Mouse (Mus musculus) embryo, embryonic 10.5 days (tissue): Measurements from ENCODE around the gene Zfp217.

ENCODE experiments used
- DNase-seq: peaks from one replicate; pipeline ENCODE4 v3.0.0-alpha.2; 2015; ENCODE audit warnings: low spot score

Gene Zfp217

DNA sequence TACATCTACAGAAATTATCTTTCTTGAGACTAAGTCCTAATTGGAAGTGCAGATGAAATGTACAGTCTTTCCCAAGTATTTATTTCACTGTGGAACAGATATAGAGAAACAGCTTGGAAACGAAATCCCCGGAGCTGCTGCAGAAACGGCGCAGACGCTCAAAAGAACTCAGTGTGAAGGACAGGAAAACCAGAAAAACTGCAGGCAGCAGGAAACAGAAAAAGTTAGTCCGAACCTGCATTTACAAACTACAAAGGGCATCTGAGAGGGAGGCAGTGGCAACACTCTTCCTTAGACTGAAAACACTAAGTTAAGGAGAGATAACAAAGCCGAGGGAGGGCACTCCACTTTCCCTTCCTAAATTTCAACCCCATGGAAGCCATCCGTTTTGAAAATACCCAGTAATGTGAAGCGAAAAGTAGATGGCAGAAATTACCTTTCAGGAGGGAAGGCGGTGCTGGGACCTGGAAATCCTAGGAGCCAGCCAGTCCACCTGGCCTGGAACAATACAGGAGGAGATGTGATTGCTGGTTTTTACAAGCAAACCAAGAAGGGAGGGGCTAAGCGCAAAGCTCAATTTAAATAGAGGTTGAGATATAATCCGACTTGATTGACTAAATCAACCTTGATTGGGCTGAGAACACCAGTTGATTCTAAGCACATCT lies 13.7 kb downstream of the Zfp217 start:
- DNase-seq, result no peak

DNA sequence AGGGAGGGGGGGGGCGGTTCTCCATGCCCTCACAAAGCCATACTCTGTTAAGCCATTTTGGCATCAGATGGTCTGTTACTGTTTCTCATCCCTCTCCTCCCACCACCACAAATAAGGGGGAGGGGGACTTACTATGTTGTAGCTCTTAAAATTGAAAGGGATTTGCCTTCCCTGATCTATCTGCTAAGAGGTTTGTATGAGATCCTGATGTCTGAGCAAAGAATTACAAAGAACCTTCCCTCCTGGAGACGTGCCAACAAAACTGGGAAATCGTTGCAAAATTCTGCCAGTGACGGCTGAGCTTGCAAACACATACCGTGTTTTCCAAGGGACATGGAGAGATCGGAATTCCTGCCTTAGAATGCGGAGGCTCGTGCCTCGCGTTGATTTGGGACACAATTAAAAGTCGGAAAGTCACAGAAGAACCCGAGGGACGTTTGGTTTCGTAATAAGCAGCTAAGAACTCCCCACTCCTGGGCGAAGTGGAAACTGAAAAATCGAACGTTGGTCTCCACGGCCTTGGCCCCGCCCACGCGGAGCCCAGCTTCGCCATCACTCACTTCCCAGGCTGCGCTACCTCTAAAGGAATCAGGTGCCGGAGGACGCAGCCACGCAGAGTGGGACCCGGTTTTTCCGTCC lies 14.7 kb downstream of the Zfp217 start:
- DNase-seq, result peak; percentile 75

DNA sequence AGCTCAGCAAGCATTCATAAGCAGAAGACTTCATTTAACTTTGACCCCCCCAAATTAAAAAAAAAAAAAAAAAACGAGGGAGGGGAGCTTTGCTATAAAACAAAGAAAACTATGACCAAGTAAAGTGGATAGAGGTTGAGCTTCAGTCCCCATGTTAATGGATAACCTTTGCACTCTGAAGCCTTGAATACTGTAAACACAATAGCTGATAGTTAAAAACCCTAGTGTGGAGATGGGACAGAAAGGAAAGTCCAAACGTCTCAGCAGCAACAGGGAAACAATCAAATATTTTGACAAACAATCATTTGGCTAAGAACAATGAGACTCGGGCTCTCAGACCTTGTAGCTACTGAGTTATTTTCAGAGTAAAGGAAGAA lies 15.2 kb downstream of the Zfp217 start:
- no peak for DNase-seq

DNA sequence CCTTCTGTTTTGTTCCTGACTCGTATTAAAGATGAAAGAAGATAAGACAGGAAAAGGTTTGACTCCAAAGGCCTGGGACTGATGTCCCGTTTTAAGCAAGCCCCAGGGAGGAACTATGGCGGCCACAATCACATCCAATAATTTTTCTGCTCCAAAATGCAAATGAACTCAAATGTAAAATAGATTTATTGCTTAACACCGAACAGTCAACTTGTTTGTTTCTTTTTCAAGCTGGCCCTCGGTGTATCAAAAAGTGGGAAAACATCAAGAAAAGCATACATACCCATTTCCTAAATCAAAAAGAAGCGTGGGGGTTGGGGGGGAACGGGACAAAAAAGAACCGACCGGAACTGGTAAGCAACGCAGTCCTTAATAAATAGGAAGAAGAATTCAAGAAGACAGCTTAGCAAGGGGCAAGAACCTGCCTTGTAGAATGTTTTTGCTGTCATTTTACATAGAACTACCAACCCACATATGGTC lies 15.9 kb downstream of the Zfp217 start:
- DNase-seq, result peak; percentile 66

DNA sequence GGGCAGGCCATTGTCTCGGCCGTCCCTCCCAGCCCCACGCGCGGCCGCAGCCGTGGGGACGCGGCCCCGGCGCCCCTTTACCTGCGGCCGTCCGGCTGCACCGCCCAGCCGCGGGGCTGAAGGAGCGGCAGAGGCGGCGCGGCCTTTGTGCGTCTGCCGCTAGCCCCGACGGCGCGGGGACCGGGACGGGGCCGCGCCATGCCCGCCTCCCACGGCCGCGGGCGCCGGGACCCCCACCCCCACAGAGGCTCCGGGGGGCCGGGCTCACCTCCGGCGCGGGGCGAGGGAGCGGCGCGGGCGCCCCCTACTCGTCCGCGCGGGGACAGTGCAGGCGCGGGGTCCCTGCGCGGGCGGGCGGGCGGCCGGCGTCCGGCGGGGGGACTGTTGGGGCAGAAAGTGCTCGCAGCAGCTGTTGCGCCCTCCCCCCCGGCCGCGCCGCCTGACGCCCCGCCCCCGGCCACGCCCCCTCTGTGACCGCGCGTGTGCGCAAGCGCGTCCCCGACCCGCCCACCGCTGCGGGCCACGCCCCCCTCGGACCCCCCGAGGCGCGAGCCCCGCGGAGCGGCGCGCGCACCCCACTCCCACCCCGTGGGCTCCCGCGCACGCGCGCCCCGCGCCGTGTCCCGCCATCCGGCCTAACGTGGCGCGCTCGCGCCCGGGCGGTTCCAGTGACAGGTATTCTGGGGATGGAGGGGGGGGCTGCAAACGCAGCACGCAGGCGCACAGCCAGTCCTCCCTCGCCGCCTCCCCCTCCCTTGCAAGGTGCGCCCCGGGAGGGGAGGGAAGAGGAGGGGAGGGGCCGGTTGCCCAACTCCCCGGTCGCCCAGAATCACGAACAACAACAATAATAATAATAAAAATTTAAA lies 16.9 kb downstream of the Zfp217 start:
- peak; percentile 91 for DNase-seq

DNA sequence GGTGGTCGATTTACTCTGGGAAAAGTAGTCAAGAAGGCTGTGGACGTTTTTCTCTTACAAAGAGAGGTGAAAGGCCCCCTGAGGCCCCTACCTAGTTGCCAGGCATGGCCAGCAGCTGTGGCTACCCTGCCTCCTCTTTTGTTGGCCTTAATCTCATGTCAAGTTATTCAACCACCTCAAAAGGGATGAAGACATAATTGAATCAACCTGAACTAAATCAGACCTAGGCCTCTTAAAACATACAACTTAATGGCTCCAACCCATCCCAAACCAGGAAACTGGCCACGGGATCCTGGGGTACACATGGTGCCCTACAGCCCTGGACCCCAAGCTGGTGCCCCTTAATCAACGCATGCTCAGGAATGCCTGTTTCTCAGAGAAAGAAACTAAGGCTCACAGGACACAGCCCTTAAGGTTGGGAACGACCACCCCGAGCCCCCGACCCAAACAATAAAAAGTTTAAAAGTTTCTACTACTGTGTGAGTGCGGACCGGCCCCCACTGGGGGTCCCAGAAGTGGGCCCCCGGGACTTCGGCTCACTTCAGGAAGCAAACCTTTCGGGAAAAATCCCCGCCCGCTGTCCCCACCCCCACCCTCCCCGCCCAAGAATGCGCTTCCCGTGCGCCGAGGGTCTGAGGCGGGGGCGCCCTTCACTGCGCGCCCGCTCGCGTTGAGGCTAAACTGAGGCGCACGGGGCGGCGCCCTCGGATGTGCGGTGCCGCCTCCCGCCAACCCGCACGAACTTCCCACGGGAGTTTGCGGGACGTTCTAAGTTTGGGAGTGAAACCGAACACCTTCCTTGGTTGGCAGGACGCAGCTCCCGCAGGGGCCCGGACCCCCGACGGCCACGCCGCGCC lies 17.8 kb downstream of the Zfp217 start:
- peak; percentile 66 for DNase-seq

DNA sequence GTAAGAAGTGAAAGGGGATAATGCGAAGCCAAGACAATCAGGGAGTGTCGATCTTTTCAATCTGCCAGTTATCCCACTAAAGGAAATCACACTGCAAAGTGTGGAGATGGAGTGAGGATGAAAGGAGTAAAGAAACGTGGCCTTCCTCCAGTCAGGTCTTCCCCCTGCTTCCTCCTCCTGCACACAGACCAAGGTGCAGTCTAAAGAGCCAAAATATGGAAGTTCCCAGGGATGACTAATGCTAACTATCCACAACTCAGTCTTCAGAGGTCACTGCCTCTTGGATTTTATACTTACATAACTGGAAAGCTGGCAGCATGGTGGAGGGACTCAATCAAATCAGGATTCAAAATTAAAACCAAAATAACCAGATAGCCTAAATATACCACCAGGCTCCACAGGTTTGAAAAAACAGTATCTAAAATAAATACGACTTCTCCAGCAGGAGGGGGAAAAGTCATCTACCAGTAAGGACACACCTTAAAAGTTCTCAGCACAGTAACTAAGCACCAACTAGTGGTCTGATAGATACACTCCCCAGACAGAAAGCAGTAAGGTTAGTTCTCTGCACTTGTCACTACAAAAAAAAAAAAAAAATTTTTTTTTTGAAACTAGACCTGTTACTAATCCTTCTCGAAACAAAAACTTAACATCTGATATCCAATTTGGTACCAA lies 18.5 kb downstream of the Zfp217 start:
- peak; percentile 22 for DNase-seq

DNA sequence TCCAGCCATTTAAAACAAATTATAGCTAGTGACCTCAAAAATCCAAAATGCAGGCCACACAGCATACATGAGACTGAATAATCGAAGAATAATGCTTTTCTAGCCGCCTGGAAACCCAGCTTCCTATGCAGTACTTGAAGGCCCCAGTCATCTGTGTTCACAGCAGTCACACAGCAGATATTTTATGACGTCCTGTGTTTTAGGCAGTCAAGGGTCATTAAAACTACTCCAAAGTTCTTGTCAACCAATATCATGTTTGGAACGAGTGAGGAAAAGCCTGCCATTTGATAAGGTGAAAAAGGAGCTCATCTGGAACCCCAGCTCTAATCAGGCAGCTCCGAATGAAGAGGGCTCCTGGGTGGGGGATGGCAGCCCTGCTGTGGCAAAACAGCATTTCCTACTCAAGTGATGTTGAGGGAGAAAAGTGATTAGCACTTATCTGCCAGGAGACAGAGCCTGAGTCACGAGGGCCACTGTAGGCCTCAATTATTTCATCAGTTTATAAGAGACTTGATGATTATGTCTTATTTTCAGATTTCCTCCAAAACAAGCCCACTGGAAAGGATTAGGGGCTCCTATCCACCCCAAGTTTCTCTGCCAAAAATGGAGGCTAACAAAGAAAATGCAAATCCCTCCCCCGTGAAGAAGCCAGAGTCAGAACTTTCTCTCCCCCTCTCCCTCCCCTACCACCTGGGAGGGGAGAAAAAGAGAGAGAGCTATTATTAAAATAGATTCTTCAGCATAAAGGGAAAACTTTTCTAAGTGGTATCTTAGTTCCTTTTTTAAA lies 19.2 kb downstream of the Zfp217 start:
- no peak for DNase-seq

DNA sequence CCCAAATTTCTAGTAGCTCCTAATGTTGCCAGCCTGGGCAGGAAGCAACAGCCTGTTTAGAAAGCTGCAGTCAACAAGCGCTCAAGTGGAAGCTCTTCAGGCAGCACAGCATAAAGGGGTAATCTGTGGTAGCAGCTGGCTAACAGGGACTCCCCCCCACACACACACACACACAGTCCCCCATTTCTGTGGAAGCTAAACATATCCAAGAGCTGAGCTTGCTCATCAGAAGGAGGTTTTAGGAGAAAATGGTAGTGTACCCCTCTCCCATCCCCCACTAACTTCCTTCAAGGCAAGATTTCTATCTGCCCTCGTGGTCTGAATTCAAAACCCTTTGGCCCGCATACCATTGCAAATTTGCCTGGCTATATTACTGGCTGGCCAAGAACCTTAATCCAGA lies 20.4 kb downstream of the Zfp217 start:
- DNase-seq, result no peak

DNA sequence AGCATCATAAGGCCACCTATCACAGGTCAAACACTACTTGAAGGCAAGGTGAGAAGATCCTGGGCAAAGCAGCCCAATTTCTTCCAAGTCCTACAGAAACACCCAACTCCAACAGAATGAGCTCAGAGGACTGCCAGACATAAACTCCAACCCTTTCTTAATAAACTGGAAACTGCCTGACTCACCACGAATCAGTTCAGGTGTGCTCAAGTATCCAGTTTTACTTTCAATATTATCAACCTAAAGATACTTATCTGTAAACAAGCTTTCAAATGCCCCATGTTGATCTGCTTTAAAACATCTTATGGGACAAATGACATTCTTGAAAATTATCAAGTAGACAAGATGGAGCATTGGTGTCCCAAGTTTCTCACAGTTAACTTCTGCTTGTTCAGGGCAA lies 21.6 kb downstream of the Zfp217 start:
- DNase-seq, result no peak

DNA sequence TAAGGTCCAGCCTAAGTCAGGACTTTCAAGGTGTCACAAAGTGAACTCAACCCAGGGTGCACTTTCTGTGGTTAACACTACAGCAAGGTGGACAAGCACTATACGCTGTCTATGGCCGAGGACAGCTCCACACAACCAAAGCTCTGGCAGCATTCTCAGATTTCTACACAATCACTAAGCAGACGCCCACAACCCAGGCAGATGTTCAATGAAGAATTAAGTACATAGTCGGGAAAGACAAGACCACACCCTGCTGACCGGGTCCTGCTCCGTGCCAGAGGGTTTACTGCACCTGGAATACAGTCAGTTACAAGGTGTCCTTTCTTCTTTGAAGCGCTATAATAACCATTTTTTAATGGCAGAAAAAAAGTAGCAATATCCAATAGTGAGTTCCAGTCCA lies 25.7 kb downstream of the Zfp217 start:
- DNase-seq, result no peak

DNA sequence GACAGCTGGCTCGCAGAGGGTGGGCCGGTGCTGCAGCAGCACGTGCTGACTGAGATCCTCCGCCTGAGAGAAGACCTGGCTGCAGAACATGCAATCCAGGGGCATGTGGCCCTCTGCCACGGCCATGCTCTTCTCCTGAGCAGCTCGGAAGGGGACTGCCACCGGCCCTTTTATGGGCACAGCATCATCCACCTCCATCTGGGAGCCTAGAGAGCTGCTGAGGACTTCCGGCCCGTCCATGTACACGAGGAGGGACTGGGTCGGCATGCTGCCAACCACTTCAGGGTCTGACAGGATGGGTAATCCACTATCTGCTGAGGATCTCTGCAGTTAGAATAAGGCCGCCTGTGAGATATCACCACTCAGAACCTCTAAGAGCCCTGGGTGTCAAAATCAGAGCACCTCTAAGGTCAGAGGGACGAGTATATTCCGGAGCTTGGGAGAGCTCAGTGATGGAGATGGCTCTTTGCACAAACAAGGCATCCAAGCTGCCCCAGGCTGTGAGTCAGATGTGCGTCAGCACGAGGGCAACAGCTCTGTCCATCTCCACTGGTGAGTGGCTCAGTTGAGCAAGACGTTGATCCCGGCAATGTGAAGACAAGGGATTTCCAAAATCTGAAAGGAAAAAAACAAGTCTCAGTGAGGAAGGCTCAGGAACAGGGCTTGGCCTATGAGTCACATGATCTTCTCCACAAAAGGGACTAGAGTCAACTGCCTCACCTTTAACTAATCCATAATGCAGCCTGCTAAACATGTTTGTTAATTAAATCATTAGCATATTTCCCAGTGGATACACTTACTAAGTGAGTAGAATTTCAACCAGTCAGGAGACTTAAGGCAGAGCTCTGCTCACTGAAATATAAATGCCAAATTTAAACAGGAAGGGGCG lies 27.5 kb downstream of the Zfp217 start:
- DNase-seq, result no peak

DNA sequence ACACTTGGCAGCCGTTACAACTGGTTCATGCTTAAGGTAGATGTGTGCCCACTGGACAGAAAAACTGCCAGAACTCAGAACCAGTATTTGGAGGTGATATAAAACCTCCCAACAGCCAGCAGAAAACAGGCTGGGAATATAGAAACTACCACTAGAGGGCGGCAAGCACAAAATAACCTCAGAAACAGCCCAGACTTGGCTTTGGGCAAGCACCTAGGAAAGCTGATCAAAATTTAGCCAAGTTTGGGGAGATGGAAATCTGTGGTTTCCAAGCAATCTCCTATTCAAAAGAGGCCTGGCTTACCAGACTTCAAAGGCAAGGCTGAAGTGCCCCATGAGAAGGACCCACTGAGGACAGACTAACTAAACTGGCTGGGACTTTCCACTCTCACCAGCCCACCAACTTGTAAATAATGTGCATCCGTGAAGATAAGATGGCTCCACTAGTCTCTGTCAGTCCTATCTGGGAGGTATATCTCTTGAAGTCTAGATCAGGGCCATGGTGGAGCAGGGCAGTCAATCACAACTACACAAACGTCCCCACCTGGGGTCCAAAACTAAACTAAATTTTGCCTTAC lies 31.1 kb downstream of the Zfp217 start:
- peak; percentile 87 for DNase-seq

DNA sequence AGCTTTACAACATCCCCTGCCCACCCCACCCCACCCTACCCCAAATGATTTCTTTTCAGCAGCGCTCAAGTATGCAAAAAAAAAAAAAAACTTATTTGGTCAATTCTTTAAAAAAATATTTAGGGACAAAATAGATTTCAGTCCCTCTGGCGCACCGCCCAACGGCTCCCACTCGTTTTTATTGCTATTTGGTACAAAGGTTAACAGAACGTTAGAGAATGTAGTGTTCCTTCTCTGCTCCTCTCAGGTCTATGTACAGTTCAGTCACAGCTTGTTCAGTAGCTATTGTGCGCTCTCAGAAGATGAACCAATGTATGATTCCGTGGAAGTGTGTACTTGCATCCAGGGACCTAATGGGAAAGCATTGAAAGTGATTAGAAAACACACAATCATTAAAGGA lies 37.6 kb downstream of the Zfp217 start:
- no peak for DNase-seq

DNA sequence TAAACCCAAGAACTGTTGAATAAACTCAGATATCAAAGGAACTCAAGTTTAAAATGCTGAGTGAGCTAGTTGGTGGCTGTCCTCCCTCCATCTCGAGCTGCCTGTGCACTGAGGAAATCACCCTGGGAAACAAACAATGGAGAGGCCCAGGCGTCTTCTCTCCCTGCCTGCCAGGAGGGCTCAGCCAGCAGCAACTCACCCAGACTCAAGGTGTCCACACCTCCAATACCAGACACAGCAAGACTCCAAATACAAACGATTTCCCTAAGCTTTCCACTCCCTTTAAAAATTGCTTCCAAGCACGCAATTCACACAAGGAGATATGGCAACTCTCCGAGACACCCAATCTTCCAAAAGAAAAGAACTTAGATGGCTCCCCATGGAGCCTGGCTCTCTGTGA lies 38.4 kb downstream of the Zfp217 start:
- DNase-seq, result no peak

DNA sequence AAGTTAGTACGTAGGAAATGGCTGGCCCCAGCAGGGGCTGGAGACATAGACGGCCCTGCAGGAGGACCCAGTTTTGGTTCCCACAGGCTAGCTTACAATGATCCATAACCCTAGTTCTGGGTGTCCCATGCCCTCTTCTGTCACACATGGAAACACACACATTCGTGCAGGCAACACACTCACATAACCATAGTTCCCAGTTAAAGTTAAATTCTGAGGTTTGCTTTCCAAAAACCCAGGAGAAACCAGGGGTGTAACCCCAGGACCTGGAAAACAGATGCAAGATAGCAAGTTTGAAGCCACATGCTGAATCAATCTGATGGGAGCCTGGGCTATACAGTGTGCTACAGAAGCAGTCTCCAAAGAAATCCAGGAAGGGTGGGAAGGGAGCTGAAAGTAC lies 40.1 kb downstream of the Zfp217 start:
- DNase-seq, result no peak

DNA sequence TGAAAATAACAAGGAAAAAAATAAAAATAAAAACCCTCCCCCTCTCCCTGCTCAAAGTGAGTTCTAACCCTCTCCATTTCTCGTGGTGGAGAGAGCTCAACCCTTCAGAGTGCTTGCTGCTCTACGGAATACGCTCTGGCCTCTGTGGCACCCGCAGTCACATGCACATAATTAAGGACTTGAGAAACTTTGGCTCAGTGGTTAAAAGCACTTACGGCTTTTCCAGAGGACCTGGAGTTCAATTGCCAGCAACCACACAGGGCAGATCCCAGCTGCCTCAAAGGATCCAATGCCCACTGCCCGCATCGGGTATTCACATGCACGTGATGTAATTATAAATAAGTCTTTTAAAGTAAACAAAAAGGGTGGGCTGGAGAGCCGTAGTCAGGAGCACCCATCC lies 41.9 kb downstream of the Zfp217 start:
- no peak for DNase-seq

DNA sequence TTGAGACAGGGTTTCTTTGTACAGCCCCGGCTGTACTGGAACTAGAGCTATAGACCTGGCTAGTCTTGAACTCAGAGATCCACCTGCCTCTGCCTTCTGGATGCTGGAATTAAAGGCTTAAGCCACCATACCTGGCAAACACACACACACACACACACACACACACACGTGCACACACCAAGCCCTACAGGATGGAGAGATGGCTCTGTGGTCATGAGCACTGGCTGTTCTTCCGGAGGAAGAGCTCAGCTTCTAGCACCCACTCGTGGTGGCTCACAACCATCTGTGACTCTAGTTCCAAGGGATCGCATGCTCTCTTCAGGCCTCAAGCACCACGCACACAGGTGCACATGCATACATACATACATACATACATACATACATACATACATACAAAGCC lies 43.5 kb downstream of the Zfp217 start:
- no peak for DNase-seq

DNA sequence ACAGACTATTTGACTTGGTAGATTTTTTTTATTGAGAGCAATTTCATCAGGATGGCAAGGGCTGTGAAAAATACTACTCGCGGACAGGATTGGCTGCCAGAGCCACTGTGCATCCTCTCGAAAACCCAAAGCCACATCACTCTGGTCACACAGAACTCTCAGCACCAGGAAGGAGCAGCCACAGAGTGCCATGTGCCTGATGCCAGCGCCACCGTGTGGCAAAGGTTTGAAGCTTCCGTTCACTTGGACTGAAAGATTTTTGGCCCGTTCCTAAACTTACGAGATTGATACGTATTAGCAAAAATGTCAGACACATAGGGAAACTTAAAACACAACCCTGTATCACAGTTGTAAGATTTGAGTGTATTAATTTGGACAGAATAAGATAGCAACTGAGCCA lies 44.1 kb downstream of the Zfp217 start:
- peak; percentile 77 for DNase-seq
